Mouse (Mus musculus) liver, embryonic 14.5 days (tissue): Measurements from ENCODE around the gene Rfxap. TPM values are rescaled to one million over a fixed set of nuclear protein-coding genes. Genes with fewer than 3 reads are reported as not detected.

Experiments used
- ATAC-seq: fragments of 200-750 bp; cut with Nextera tagmentation; 2 replicates; pipeline ENCODE4 v1.8.0; 2017; ENCODE audit warnings: moderate number of reproducible peaks, mild to moderate bottlenecking, moderate library complexity; ENCODE audit not compliant: insufficient read depth
- DNase-seq, 3 experiments: peaks; one replicate each; pipeline ENCODE4 v3.0.0-alpha.2; 2012 to 2013; ENCODE audit warnings: low read depth in 3 of 3, low spot score in 3 of 3
- H3K27ac ChIP-seq: fragments of 300-500 bp; sonication (generic); 2 replicates; pipeline ENCODE4 v1.5.1; 2014; ENCODE audit warnings: moderate library complexity, mild to moderate bottlenecking, control low read depth, inconsistent platforms
- H3K27me3 ChIP-seq: fragments of 300-500 bp; sonication (generic); 2 replicates; pipeline ENCODE4 v1.6.1; 2014; ENCODE audit warnings: mild to moderate bottlenecking, low read length, moderate library complexity; ENCODE audit not compliant: control insufficient read depth, insufficient read depth
- H3K36me3 ChIP-seq: fragments of 300-500 bp; sonication (generic); replicated peaks from 2 replicates; pipeline ENCODE4 v1.6.1; 2014; ENCODE audit warnings: low read depth; ENCODE audit not compliant: control insufficient read depth, insufficient read depth
- H3K4me1 ChIP-seq, 2 experiments: fragments of 200-500 bp in 1 of 2; fragments of 300-500 bp in 1 of 2; sonication (generic) in 1 of 2; replicated peaks; 2 replicates each; pipeline ENCODE4 v1.6.1; 2012 to 2014; ENCODE audit warnings: antibody characterized with exemption in 1 of 2, inconsistent platforms in 1 of 2, low read length in 1 of 2; ENCODE audit not compliant: control insufficient read depth in 2 of 2, insufficient read depth in 2 of 2
- H3K4me2 ChIP-seq: fragments of 300-500 bp; sonication (generic); 2 replicates; pipeline ENCODE4 v1.6.1; 2014; ENCODE audit warnings: low read depth, mild to moderate bottlenecking, control low read depth, moderate library complexity
- H3K4me3 ChIP-seq, 2 experiments: fragments of 200-500 bp in 1 of 2; fragments of 300-500 bp in 1 of 2; sonication (generic) in 1 of 2; 2 replicates each; pipeline ENCODE4 v1.5.1; 2012 to 2014; ENCODE audit warnings: low read depth in 2 of 2, low read length in 2 of 2, mild to moderate bottlenecking in 2 of 2, control low read depth in 1 of 2, inconsistent platforms in 1 of 2, moderate library complexity in 1 of 2; ENCODE audit not compliant: insufficient read depth in 1 of 2
- H3K9ac ChIP-seq: fragments of 300-500 bp; sonication (generic); replicated peaks from 2 replicates; pipeline ENCODE4 v1.6.1; 2014; ENCODE audit warnings: mild to moderate bottlenecking, control low read depth, moderate library complexity
- H3K9me3 ChIP-seq: fragments of 300-500 bp; sonication (generic); 2 replicates; pipeline ENCODE4 v1.6.1; 2016; ENCODE audit warnings: low read length, mixed read lengths; ENCODE audit not compliant: control insufficient read depth
- CTCF ChIP-seq: IDR thresholded peaks from 2 replicates; pipeline ENCODE4 v1.5.1; 2016; ENCODE audit warnings: antibody characterized with exemption, low read depth, control low read depth
- EP300 ChIP-seq: IDR thresholded peaks from 2 replicates; pipeline ENCODE4 v1.6.1; 2016; ENCODE audit warnings: antibody characterized with exemption, low read depth
- WGBS: fragments of 180-500 bp; shearing (Covaris S2); extraction: QIAGEN DNeasy Blood & Tissue Kit; methylation state at CpG from one replicate; pipeline ENCODE4 v1.1.7; 2014; ENCODE audit not compliant: insufficient replicate concordance; 5-methylcytosine and 5-hydroxymethylcytosine counted together
- polyA plus RNA-seq, 2 experiments: library from polyadenylated mRNA; depleted of rRNA in 1 of 2; stranded (reverse) in 1 of 2; unstranded in 1 of 2; fragments of >200 nt; fragmentation: Nextera tagmentation in 1 of 2; extraction: Ambion mirVana in 1 of 2; gene quantifications; 2 replicates each; pipeline versions ENCODE4 v1.2.1 to v1.2.3; 2012 to 2014

Rfxap gene
- polyA plus RNA-seq, 2 experiments, result 15.2 to 16.4 TPM

- H3K4me1 ChIP-seq, result 0 out of 4 replicates have a peak, but pooled peaks cover 0 to 2% of the 10 kb centered on the region in 2 experiments
- H3K4me2 ChIP-seq, result peak overlapping the region; percentile 61
- H3K27ac ChIP-seq, result no peak overlapping the region
- ATAC-seq (no peak), DNase-seq (no peak)
- H3K27me3 ChIP-seq, result peaks cover 19% of the 10 kb centered on the region
- WGBS, result 3% methylated on average over 11 of the region's 11 CpGs
- H3K9me3 ChIP-seq, result no peaks in the 10 kb centered on the region
- no peak for TF ChIP-seq CTCF
- TF ChIP-seq EP300, result no peak
- no peaks in the 10 kb centered on the region for H3K36me3 ChIP-seq
- peak overlapping the region in 1 of 2 experiments; percentile 46; a peak in 1 of 4 replicates for H3K4me3 ChIP-seq
- H3K9ac ChIP-seq, result no peak overlapping the region
Measured at GRCm38 (mm10) chr3:54756058-54756457, 51.5 kb downstream of the Rfxap start.

GRCm38 (mm10) chr3:54755145-54756041 lies 52.2 kb downstream of the Rfxap start, which contains the start of gene Smad9:
Smad9 (plus strand) TSS chr3:54755582.
- Histone ChIP-seq H3K36me3 (no peaks in the 10 kb centered on the region), H3K9me3 (no peaks in the 10 kb centered on the region), H3K27ac (no peak within 1 kb of the TSS), H3K4me1 (no peaks in the 10 kb centered on the region), H3K4me3 (peak within 1 kb of the TSS; percentile 46 to 48), H3K9ac (no peak within 1 kb of the TSS), H3K27me3 (peaks cover 19% of the 10 kb centered on the region), H3K4me2 (peak within 1 kb of the TSS; percentile 61)
- no peak for ATAC-seq
- TF ChIP-seq EP300 (no peak), CTCF (no peak)
- WGBS, result 2% methylated on average over 53 of the region's 66 CpGs
- no peak for DNase-seq

GRCm38 (mm10) chr3:54753411-54753810 lies 54.2 kb downstream of the Rfxap start:
- H3K36me3 ChIP-seq, result peaks cover 5% of the 10 kb centered on the region
- no peaks in the 10 kb centered on the region for H3K4me1 ChIP-seq
- no peak overlapping the region for H3K4me3 ChIP-seq
- 56% methylated on average over 4 of the region's 4 CpGs for WGBS
- H3K9me3 ChIP-seq, result no peaks in the 10 kb centered on the region
- H3K27me3 ChIP-seq, result peaks cover 19% of the 10 kb centered on the region
- ATAC-seq, result no peak
- no peak overlapping the region for H3K9ac ChIP-seq
- TF ChIP-seq EP300 (no peak), CTCF (no peak)
- no peak overlapping the region for H3K4me2 ChIP-seq
- H3K27ac ChIP-seq, result no peak overlapping the region
- DNase-seq, result no peak

Other genes starting within 250 kb of the Rfxap start
- 22.3 and 23.5 TPM in 2 replicates for gene Supt20, start 115.0 kb downstream of the Rfxap start, polyA plus RNA-seq (2012; rRNA removed)
- gene Supt20, start 115.0 kb downstream of the Rfxap start, polyA plus RNA-seq (2014; fragmentation: Nextera tagmentation; extraction: Ambion mirVana), result 23.9 and 24.6 TPM in 2 replicates
- gene Gm21958, start 93.4 kb downstream of the Rfxap start, polyA plus RNA-seq (2012; rRNA removed), result not detected in 2 replicates
- gene Gm21958, start 93.4 kb downstream of the Rfxap start, polyA plus RNA-seq (2014; fragmentation: Nextera tagmentation; extraction: Ambion mirVana), result not detected in 2 replicates
- 45.6 and 64.1 TPM in 2 replicates for gene Exosc8, start 72.4 kb downstream of the Rfxap start, polyA plus RNA-seq (2012; rRNA removed)
- 84.5 and 89.8 TPM in 2 replicates for gene Exosc8, start 72.4 kb downstream of the Rfxap start, polyA plus RNA-seq (2014; fragmentation: Nextera tagmentation; extraction: Ambion mirVana)
- gene Alg5, start 72.3 kb downstream of the Rfxap start, polyA plus RNA-seq (2012; rRNA removed), result 8.2 and 12.2 TPM in 2 replicates
- 25.4 and 29.3 TPM in 2 replicates for gene Alg5, start 72.3 kb downstream of the Rfxap start, polyA plus RNA-seq (2014; fragmentation: Nextera tagmentation; extraction: Ambion mirVana)
- gene Smad9, start 52.2 kb downstream of the Rfxap start, polyA plus RNA-seq (2012; rRNA removed), result 0.05 and 0.07 TPM in 2 replicates
- 0.04 TPM in 1 of 2 replicates, not detected in the other for gene Smad9, start 52.2 kb downstream of the Rfxap start, polyA plus RNA-seq (2014; fragmentation: Nextera tagmentation; extraction: Ambion mirVana)
- 1.3 and 1.5 TPM in 2 replicates for gene Sertm1, start 108.1 kb upstream of the Rfxap start, polyA plus RNA-seq (2012; rRNA removed)
- 0.27 and 0.38 TPM in 2 replicates for gene Sertm1, start 108.1 kb upstream of the Rfxap start, polyA plus RNA-seq (2014; fragmentation: Nextera tagmentation; extraction: Ambion mirVana)
- gene Ccna1, start 247.7 kb upstream of the Rfxap start, polyA plus RNA-seq (2012; rRNA removed), result 0.20 and 0.28 TPM in 2 replicates
- gene Ccna1, start 247.7 kb upstream of the Rfxap start, polyA plus RNA-seq (2014; fragmentation: Nextera tagmentation; extraction: Ambion mirVana), result 0.14 and 0.30 TPM in 2 replicates